Mouse (Mus musculus) G1E (cell line): ENCODE measurements around the gene Olfr325.

Experiments
- CTCF ChIP-seq: IDR thresholded peaks from 2 replicates; pipeline ENCODE4 v1.5.1; 2012; ENCODE audit warnings: low read depth, low read length, inconsistent platforms, mixed read lengths
- GATA1 ChIP-seq: IDR thresholded peaks from 2 replicates; pipeline ENCODE4 v1.6.1; 2012; ENCODE audit warnings: borderline replicate concordance, low read length, inconsistent platforms, mixed read lengths
- GATA2 ChIP-seq: IDR thresholded peaks from 2 replicates; pipeline ENCODE4 v1.6.1; 2012; ENCODE audit warnings: low read depth, low read length, inconsistent platforms, borderline replicate concordance
- POLR2AphosphoS5 ChIP-seq: IDR thresholded peaks from 2 replicates; pipeline ENCODE4 v1.6.1; 2012; ENCODE audit warnings: low read depth, low read length, inconsistent platforms; ENCODE audit not compliant: insufficient replicate concordance
- TAL1 ChIP-seq: conservative IDR thresholded peaks from 2 replicates; pipeline ENCODE4 v1.6.1; 2012; ENCODE audit warnings: low read depth, low read length, inconsistent platforms, mixed read lengths

DNA sequence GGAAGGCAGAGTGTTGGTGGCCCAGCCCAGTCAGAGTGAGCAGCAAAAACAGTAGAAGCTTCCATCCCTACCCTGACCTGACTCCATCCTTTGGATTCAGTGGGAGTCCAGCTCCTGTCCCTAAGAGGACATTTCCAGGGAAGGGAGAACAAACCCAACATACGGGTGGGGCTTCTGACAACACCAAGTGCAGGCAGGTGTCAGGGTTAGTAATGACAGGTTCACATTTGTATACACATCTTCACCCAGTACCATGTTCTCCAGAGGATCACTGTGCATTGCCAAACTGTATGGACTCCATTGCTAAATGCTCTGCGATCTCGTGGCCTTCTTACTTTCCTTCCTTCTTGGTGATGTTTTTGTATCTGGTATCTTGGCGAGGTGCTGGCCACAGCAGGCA, 38.4 kb downstream of the Olfr325 start, which contains the start of gene 2210407C18Rik:
- TF ChIP-seq CTCF: no peak
- TF ChIP-seq GATA1: no peak
- no peak for TF ChIP-seq POLR2AphosphoS5
- no peak for TF ChIP-seq TAL1
- no peak for TF ChIP-seq GATA2
